In genomic region chr13:55486029-55486794, GRCm38 (mm10) we compare ENCODE assay signal across 8 mouse cellular contexts. TPM values are rescaled to one million over a fixed set of nuclear protein-coding genes. Genes with fewer than 3 reads are reported as not detected.
A peak's percentile ranks its signal among the peaks of the same experiment; 100 is the strongest.
DNase-seq lines count a peak whose midpoint lies in the region; ATAC-seq and TF ChIP-seq lines count a peak whose summit lies in the region.

No protein-coding gene starts in this region.

- H3K4me3 ChIP-seq in layer of hippocampus, adult 2 months, result peak overlapping the region; percentile 77
- peak overlapping the region; percentile 99 for H3K4me3 ChIP-seq in embryonic facial prominence, embryonic 10.5 days
- H3K4me3 ChIP-seq in midbrain, embryonic 11.5 days (ENCODE audit: low read depth, low read length), result peak overlapping the region; percentile 74

- H3K4me2 ChIP-seq in midbrain, embryonic 11.5 days, result peak overlapping the region; percentile 83

- no peaks in the 10 kb centered on the region for H3K9me3 ChIP-seq in embryonic facial prominence, embryonic 10.5 days
- no peaks in the 10 kb centered on the region for H3K9me3 ChIP-seq in midbrain, embryonic 11.5 days (ENCODE audit: control insufficient read depth, low read length)

- H3K36me3 ChIP-seq in embryonic facial prominence, embryonic 10.5 days (replicated peaks), result peaks cover 45% of the 10 kb centered on the region
- H3K36me3 ChIP-seq in midbrain, embryonic 11.5 days (ENCODE audit: control insufficient read depth, insufficient read depth, low read length), result peaks cover 19% of the 10 kb centered on the region

- H3K4me1 ChIP-seq in embryonic facial prominence, embryonic 10.5 days, result peaks cover 55% of the 10 kb centered on the region
- peaks cover 40% of the 10 kb centered on the region for H3K4me1 ChIP-seq in midbrain, embryonic 11.5 days (ENCODE audit: control insufficient read depth, insufficient read depth, low read length)

- H3K27ac ChIP-seq in layer of hippocampus, adult 2 months, result peak overlapping the region; percentile 97
- H3K27ac ChIP-seq in embryonic facial prominence, embryonic 10.5 days (replicated peaks), result peak overlapping the region; percentile 100
- peak overlapping the region; percentile 98 for H3K27ac ChIP-seq in midbrain, embryonic 11.5 days (ENCODE audit: low read depth, low read length)

- intact Hi-C loops in heart, postnatal 14 days (cut with DNase I), result no loop called here

- no peak for ATAC-seq in midbrain, embryonic 11.5 days (ENCODE audit: low FRiP score)

- 38% methylated on average over 14 of the region's 14 CpGs for WGBS in embryonic facial prominence, embryonic 10.5 days
- WGBS in midbrain, embryonic 11.5 days, result 37% methylated on average over 14 of the region's 14 CpGs

- H3K27me3 ChIP-seq in embryonic facial prominence, embryonic 10.5 days (replicated peaks; ENCODE audit: low read depth, poor library complexity, severe bottlenecking), result no peaks in the 10 kb centered on the region
- H3K27me3 ChIP-seq in midbrain, embryonic 11.5 days (ENCODE audit: control insufficient read depth, insufficient read depth, low read length), result no peaks in the 10 kb centered on the region

- DNase-seq in layer of hippocampus, adult 2 months (ENCODE audit: low spot score in 2 of 2), result no peak
- no peak for DNase-seq in layer of hippocampus, adult 9-10 months (ENCODE audit: low spot score)
- peak; percentile 39 for DNase-seq in embryonic facial prominence, embryonic 10.5 days (ENCODE audit: low spot score)
- DNase-seq in heart, postnatal 14 days, result peak; percentile 49 to 50
- peak; percentile 89 for DNase-seq in midbrain, embryonic 11.5 days (ENCODE audit: low spot score, missing footprints)
- DNase-seq in adrenal gland, postnatal 4 days (ENCODE audit: low spot score in 2 of 2), result no peak
- DNase-seq in spleen, adult 18-20 months, result no peak
- no peak for DNase-seq in thymus, postnatal 10 days (ENCODE audit: low spot score in 2 of 2)

- no peak; the same call in none of the 2 replicates for TF ChIP-seq CTCF in layer of hippocampus, adult 2 months (conservative IDR thresholded peaks at IDR 0.05)

- peak overlapping the region; percentile 99 for H3K9ac ChIP-seq in midbrain, embryonic 11.5 days (ENCODE audit: low read length)

RNA-seq across cellular contexts. Expression of gene Dbn1, which starts 1.7 kb away (rescaled TPM):
- total RNA-seq in layer of hippocampus, adult 2 months (2021), result 100 to 1,000 TPM; 396 to 403 TPM
- 412 and 419 TPM in 2 replicates for polyA plus RNA-seq in embryonic facial prominence, embryonic 10.5 days (2016; fragmentation: Nextera tagmentation; extraction: Ambion mirVana)
- total RNA-seq in heart, postnatal 14 days (2021), result 10 to 100 TPM; 27.0 to 27.3 TPM
- 292 and 294 TPM in 2 replicates for polyA plus RNA-seq in midbrain, embryonic 11.5 days (2014; fragmentation: Nextera tagmentation; extraction: Ambion mirVana)
- total RNA-seq in adrenal gland, postnatal 4 days (2021), result 10 to 100 TPM; 56.4 to 75.6 TPM

RNA-seq across cellular contexts. Expression of gene Prr7, which starts 22.1 kb away (rescaled TPM):
- 10 to 100 TPM; 83.0 to 84.5 TPM for total RNA-seq in layer of hippocampus, adult 2 months (2021)
- 0.54 TPM in 2 replicates for polyA plus RNA-seq in embryonic facial prominence, embryonic 10.5 days (2016; fragmentation: Nextera tagmentation; extraction: Ambion mirVana)
- 1 to 10 TPM in 1 of 2 experiments, under 1 TPM in 1; 0.81 to 1.6 TPM for total RNA-seq in heart, postnatal 14 days (2021)
- polyA plus RNA-seq in midbrain, embryonic 11.5 days (2014; fragmentation: Nextera tagmentation; extraction: Ambion mirVana), result 2.8 and 3.0 TPM in 2 replicates
- 1 to 10 TPM; 6.4 to 8.0 TPM for total RNA-seq in adrenal gland, postnatal 4 days (2021)

RNA-seq across cellular contexts. Expression of gene Pdlim7, which starts 27.3 kb away (rescaled TPM):
- total RNA-seq in layer of hippocampus, adult 2 months (2021), result 10 to 100 TPM; 97.4 to 99.9 TPM
- 209 and 215 TPM in 2 replicates for polyA plus RNA-seq in embryonic facial prominence, embryonic 10.5 days (2016; fragmentation: Nextera tagmentation; extraction: Ambion mirVana)
- total RNA-seq in heart, postnatal 14 days (2021), result 10 to 100 TPM; 52.3 to 56.6 TPM
- 129 and 140 TPM in 2 replicates for polyA plus RNA-seq in midbrain, embryonic 11.5 days (2014; fragmentation: Nextera tagmentation; extraction: Ambion mirVana)
- 10 to 100 TPM; 44.5 to 47.1 TPM for total RNA-seq in adrenal gland, postnatal 4 days (2021)

RNA-seq across cellular contexts. Expression of gene Grk6, which starts 41.3 kb away (rescaled TPM):
- 10 to 100 TPM; 64.8 to 65.8 TPM for total RNA-seq in layer of hippocampus, adult 2 months (2021)
- polyA plus RNA-seq in embryonic facial prominence, embryonic 10.5 days (2016; fragmentation: Nextera tagmentation; extraction: Ambion mirVana), result 65.2 and 65.6 TPM in 2 replicates
- total RNA-seq in heart, postnatal 14 days (2021), result 10 to 100 TPM; 24.3 to 27.2 TPM
- 42.0 and 52.3 TPM in 2 replicates for polyA plus RNA-seq in midbrain, embryonic 11.5 days (2014; fragmentation: Nextera tagmentation; extraction: Ambion mirVana)
- 10 to 100 TPM; 54.3 to 56.7 TPM for total RNA-seq in adrenal gland, postnatal 4 days (2021)

RNA-seq across cellular contexts. Expression of gene Dok3, which starts 42.9 kb away (rescaled TPM):
- total RNA-seq in layer of hippocampus, adult 2 months (2021), result 10 to 100 TPM; 12.2 to 13.7 TPM
- polyA plus RNA-seq in embryonic facial prominence, embryonic 10.5 days (2016; fragmentation: Nextera tagmentation; extraction: Ambion mirVana), result 3.6 and 4.2 TPM in 2 replicates
- total RNA-seq in heart, postnatal 14 days (2021), result 1 to 10 TPM; 1.9 to 2.3 TPM
- 1.9 TPM in 2 replicates for polyA plus RNA-seq in midbrain, embryonic 11.5 days (2014; fragmentation: Nextera tagmentation; extraction: Ambion mirVana)
- total RNA-seq in adrenal gland, postnatal 4 days (2021), result 1 to 10 TPM; 2.6 to 4.7 TPM

Comparison
In these comparisons a context has a peak if more than half of its experiments do, and no peak if none do; other contexts are left out.
1. DNase-seq: peak in embryonic facial prominence, embryonic 10.5 days (single experiment), heart, postnatal 14 days (2 of 2) and midbrain, embryonic 11.5 days (single experiment); none in layer of hippocampus, adult 2 months (0 of 2), layer of hippocampus, adult 9-10 months (single experiment), adrenal gland, postnatal 4 days (0 of 2), spleen, adult 18-20 months (0 of 2) and thymus, postnatal 10 days (0 of 2).
2. RNA of gene Dbn1, which starts 1.7 kb away (total RNA-seq): 396 to 403 TPM in layer of hippocampus, adult 2 months; 56.4 to 75.6 TPM in adrenal gland, postnatal 4 days and 27.0 to 27.3 TPM in heart, postnatal 14 days; every median in the first group is over 4 times any median in the second.
3. RNA of gene Prr7, which starts 22.1 kb away (total RNA-seq): 83.0 to 84.5 TPM in layer of hippocampus, adult 2 months; 6.4 to 8.0 TPM in adrenal gland, postnatal 4 days and 0.81 to 1.6 TPM in heart, postnatal 14 days; every median in the first group is over 4 times any median in the second.
4. Peak in every context shown above with its lines, with median percentiles within 50 percentile points of each other: H3K27ac ChIP-seq and H3K4me3 ChIP-seq.